Mouse (Mus musculus): ENCODE data around the gene Efna1. TPM values are rescaled to one million over a fixed set of nuclear protein-coding genes. Genes with fewer than 3 reads are reported as not detected.
A peak's percentile ranks its signal among the peaks of the same experiment; 100 is the strongest.

The Efna1 gene
- polyA plus RNA-seq, 1 experiment from 2014 or later: 86.7 TPM

- Histone ChIP-seq H3K9me3 (ENCODE audit: low read length) (no peaks in the 10 kb centered on the region), H3K9ac (replicated peaks; ENCODE audit: low read length) (no peak overlapping the region), H3K36me3 (ENCODE audit: insufficient read depth, low read length) (peaks cover 10% of the 10 kb centered on the region; the same call in 1 of the 2 replicates), H3K4me3 (ENCODE audit: low read length) (no peak overlapping the region), H3K27me3 (ENCODE audit: insufficient read depth, low read length) (no peaks in the 10 kb centered on the region), H3K4me2 (replicated peaks; ENCODE audit: low read depth, low read length) (no peak overlapping the region), H3K4me1 (ENCODE audit: insufficient read depth, low read length) (peaks cover 31% of the 10 kb centered on the region), H3K27ac (ENCODE audit: low read length) (peak overlapping the region; percentile 52; the same call in 1 of the 2 replicates)
- 0 out of 2 replicates have a peak, but pooled peaks have one; percentile 3 for ATAC-seq (ENCODE audit: low FRiP score, low TSS enrichment)
- 16% methylated on average over 7 of the region's 7 CpGs for WGBS
Measured at GRCm38 (mm10) chr3:89250435-89251040, 30.4 kb downstream of the Efna1 start.

- peak overlapping the region; percentile 89 for H3K4me3 ChIP-seq (ENCODE audit: low read length)
- peaks cover 59% of the 10 kb centered on the region for H3K4me1 ChIP-seq (ENCODE audit: insufficient read depth, low read length)
- no peak overlapping the region for H3K27ac ChIP-seq (ENCODE audit: low read length)
- peak overlapping the region; percentile 86 for H3K9ac ChIP-seq (replicated peaks; ENCODE audit: low read length)
- WGBS: 75% methylated on average over 4 of the region's 4 CpGs
- ATAC-seq (ENCODE audit: low FRiP score, low TSS enrichment): no peak
- H3K4me2 ChIP-seq (replicated peaks; ENCODE audit: low read depth, low read length): peak overlapping the region; percentile 92
- H3K36me3 ChIP-seq (ENCODE audit: insufficient read depth, low read length): peaks cover 10% of the 10 kb centered on the region; the same call in 1 of the 2 replicates
- H3K27me3 ChIP-seq (ENCODE audit: insufficient read depth, low read length): peaks cover 7% of the 10 kb centered on the region; the same call in 1 of the 2 replicates
- no peaks in the 10 kb centered on the region for H3K9me3 ChIP-seq (ENCODE audit: low read length)
Measured at GRCm38 (mm10) chr3:89247466-89247865, 33.5 kb downstream of the Efna1 start.

DNA sequence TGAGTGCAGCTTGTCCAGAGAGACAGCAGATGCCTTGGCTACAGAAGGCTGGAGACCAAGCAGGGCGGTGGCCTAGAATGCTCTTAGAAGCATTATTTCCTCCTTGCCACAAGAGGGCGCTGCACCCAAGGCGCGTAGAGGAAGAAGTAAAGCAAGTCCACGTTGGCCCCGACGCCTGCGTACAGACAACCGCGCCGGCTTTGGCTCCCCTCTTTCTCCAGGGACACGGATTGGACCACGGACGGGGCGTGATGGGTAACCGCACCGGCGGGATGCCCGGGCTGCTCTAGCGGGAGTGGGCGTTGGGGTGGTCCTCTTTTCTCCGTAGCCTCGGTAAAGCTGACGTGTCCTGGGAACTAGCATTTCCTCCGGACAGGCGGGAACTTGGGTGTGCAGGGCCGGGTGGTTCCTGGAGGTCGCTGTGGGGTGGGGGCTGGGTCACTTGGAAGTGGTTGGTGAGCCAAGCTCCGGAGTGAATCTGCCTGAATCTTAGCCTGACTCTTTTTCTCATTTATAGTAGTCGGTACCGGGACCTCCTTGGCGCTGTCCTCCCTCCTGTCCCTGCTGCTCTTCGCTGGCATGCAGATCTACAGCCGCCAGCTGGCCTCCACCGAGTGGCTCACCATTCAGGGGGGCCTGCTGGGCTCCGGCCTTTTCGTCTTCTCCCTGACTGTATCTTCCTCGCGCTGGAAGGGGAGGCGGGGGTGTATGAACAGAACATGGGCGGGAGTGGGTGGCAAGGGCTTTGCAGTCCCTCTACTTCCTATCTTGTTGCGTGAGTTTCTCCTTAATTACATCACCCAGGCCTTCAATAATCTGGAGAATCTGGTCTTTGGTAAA, 34.5 kb downstream of the Efna1 start, which contains the start of gene Trim46:
Gene Trim46 (minus strand): TSS at position 49 of the 840 bp plus-strand sequence.
- WGBS: under 1% methylated on average over 42 of the region's 42 CpGs
- H3K4me1 ChIP-seq (ENCODE audit: insufficient read depth, low read length): peaks cover 53% of the 10 kb centered on the region
- H3K27ac ChIP-seq (ENCODE audit: low read length): peak within 1 kb of the TSS; percentile 84
- H3K36me3 ChIP-seq (ENCODE audit: insufficient read depth, low read length): peaks cover 10% of the 10 kb centered on the region; the same call in 1 of the 2 replicates
- peak; percentile 59 for ATAC-seq (ENCODE audit: low FRiP score, low TSS enrichment)
- peaks cover 7% of the 10 kb centered on the region; the same call in 1 of the 2 replicates for H3K27me3 ChIP-seq (ENCODE audit: insufficient read depth, low read length)
- peak within 1 kb of the TSS; percentile 89 for H3K4me3 ChIP-seq (ENCODE audit: low read length)
- H3K9ac ChIP-seq (replicated peaks; ENCODE audit: low read length): peak within 1 kb of the TSS; percentile 86
- no peaks in the 10 kb centered on the region for H3K9me3 ChIP-seq (ENCODE audit: low read length)
- peak within 1 kb of the TSS; percentile 92 for H3K4me2 ChIP-seq (replicated peaks; ENCODE audit: low read depth, low read length)

GRCm38 (mm10) chr3:89245688-89246171, 35.2 kb downstream of the Efna1 start, which contains the start of gene Krtcap2:
Krtcap2 (plus strand) TSS chr3:89245966.
- peak within 1 kb of the TSS; percentile 92 for H3K4me2 ChIP-seq (replicated peaks; ENCODE audit: low read depth, low read length)
- no peaks in the 10 kb centered on the region for H3K9me3 ChIP-seq (ENCODE audit: low read length)
- H3K36me3 ChIP-seq (ENCODE audit: insufficient read depth, low read length): peaks cover 10% of the 10 kb centered on the region; the same call in 1 of the 2 replicates
- 3% methylated on average over 20 of the region's 20 CpGs for WGBS
- H3K4me1 ChIP-seq (ENCODE audit: insufficient read depth, low read length): peaks cover 47% of the 10 kb centered on the region
- peaks cover 7% of the 10 kb centered on the region; the same call in 1 of the 2 replicates for H3K27me3 ChIP-seq (ENCODE audit: insufficient read depth, low read length)
- H3K4me3 ChIP-seq (ENCODE audit: low read length): peak within 1 kb of the TSS; percentile 89
- ATAC-seq (ENCODE audit: low FRiP score, low TSS enrichment): 0 out of 2 replicates have a peak, but pooled peaks have one; percentile 3
- peak within 1 kb of the TSS; percentile 84 for H3K27ac ChIP-seq (ENCODE audit: low read length)
- peak within 1 kb of the TSS; percentile 86 for H3K9ac ChIP-seq (replicated peaks; ENCODE audit: low read length)

GRCm38 (mm10) chr3:89244982-89245687, 35.8 kb downstream of the Efna1 start:
- 0 out of 2 replicates have a peak, but pooled peaks have one; percentile 5 for ATAC-seq (ENCODE audit: low FRiP score, low TSS enrichment)
- peaks cover 10% of the 10 kb centered on the region; the same call in 1 of the 2 replicates for H3K36me3 ChIP-seq (ENCODE audit: insufficient read depth, low read length)
- no peaks in the 10 kb centered on the region for H3K9me3 ChIP-seq (ENCODE audit: low read length)
- peaks cover 43% of the 10 kb centered on the region for H3K4me1 ChIP-seq (ENCODE audit: insufficient read depth, low read length)
- H3K4me2 ChIP-seq (replicated peaks; ENCODE audit: low read depth, low read length): peak overlapping the region; percentile 92
- H3K4me3 ChIP-seq (ENCODE audit: low read length): peak overlapping the region; percentile 89
- peaks cover 7% of the 10 kb centered on the region; the same call in 1 of the 2 replicates for H3K27me3 ChIP-seq (ENCODE audit: insufficient read depth, low read length)
- WGBS: under 1% methylated on average over 23 of the region's 26 CpGs
- H3K9ac ChIP-seq (replicated peaks; ENCODE audit: low read length): peak overlapping the region; percentile 65
- H3K27ac ChIP-seq (ENCODE audit: low read length): peak overlapping the region; percentile 65; the same call in 1 of the 2 replicates

GRCm38 (mm10) chr3:89244158-89244981, 36.6 kb downstream of the Efna1 start:
- H3K27ac ChIP-seq (ENCODE audit: low read length): peak overlapping the region; percentile 65
- H3K9ac ChIP-seq (replicated peaks; ENCODE audit: low read length): peak overlapping the region; percentile 65
- H3K4me1 ChIP-seq (ENCODE audit: insufficient read depth, low read length): peaks cover 43% of the 10 kb centered on the region
- H3K4me3 ChIP-seq (ENCODE audit: low read length): peak overlapping the region; percentile 89
- peaks cover 7% of the 10 kb centered on the region; the same call in 1 of the 2 replicates for H3K27me3 ChIP-seq (ENCODE audit: insufficient read depth, low read length)
- H3K36me3 ChIP-seq (ENCODE audit: insufficient read depth, low read length): peaks cover 7% of the 10 kb centered on the region; the same call in 1 of the 2 replicates
- ATAC-seq (ENCODE audit: low FRiP score, low TSS enrichment): peak; percentile 6; the same call in 1 of the 2 replicates
- peak overlapping the region; percentile 92 for H3K4me2 ChIP-seq (replicated peaks; ENCODE audit: low read depth, low read length)
- 10% methylated on average over 25 of the region's 25 CpGs for WGBS
- H3K9me3 ChIP-seq (ENCODE audit: low read length): no peaks in the 10 kb centered on the region

- 0 out of 2 replicates have a peak overlapping the region, but pooled peaks have one; percentile 26 for H3K9ac ChIP-seq (replicated peaks; ENCODE audit: low read length)
Measured at GRCm38 (mm10) chr3:89243609-89244008, 37.3 kb downstream of the Efna1 start.

GRCm38 (mm10) chr3:89242331-89242895, 38.5 kb downstream of the Efna1 start:
- Histone ChIP-seq H3K4me1 (ENCODE audit: insufficient read depth, low read length) (peaks cover 48% of the 10 kb centered on the region), H3K27ac (ENCODE audit: low read length) (no peak overlapping the region), H3K4me3 (ENCODE audit: low read length) (no peak overlapping the region), H3K9me3 (ENCODE audit: low read length) (no peaks in the 10 kb centered on the region), H3K27me3 (ENCODE audit: insufficient read depth, low read length) (peaks cover 7% of the 10 kb centered on the region; the same call in 1 of the 2 replicates), H3K36me3 (ENCODE audit: insufficient read depth, low read length) (0 out of 2 replicates have a peak, but pooled peaks cover 3% of the 10 kb centered on the region), H3K4me2 (replicated peaks; ENCODE audit: low read depth, low read length) (no peak overlapping the region), H3K9ac (replicated peaks; ENCODE audit: low read length) (no peak overlapping the region)
- ATAC-seq (ENCODE audit: low FRiP score, low TSS enrichment): no peak
- whole genome bisulfite sequencing: 72% methylated on average over 9 of the region's 9 CpGs

More at GRCm38 (mm10) chr3:89243609-89244008, 37.3 kb downstream of the Efna1 start:
- H3K36me3 ChIP-seq (ENCODE audit: insufficient read depth, low read length): 0 out of 2 replicates have a peak, but pooled peaks cover 2% of the 10 kb centered on the region
- H3K4me3 ChIP-seq (ENCODE audit: low read length): peak overlapping the region; percentile 89
- peak overlapping the region; percentile 92 for H3K4me2 ChIP-seq (replicated peaks; ENCODE audit: low read depth, low read length)
- peaks cover 7% of the 10 kb centered on the region; the same call in 1 of the 2 replicates for H3K27me3 ChIP-seq (ENCODE audit: insufficient read depth, low read length)
- WGBS: 12% methylated on average over 14 of the region's 14 CpGs
- peak; percentile 59 for ATAC-seq (ENCODE audit: low FRiP score, low TSS enrichment)
- peaks cover 43% of the 10 kb centered on the region for H3K4me1 ChIP-seq (ENCODE audit: insufficient read depth, low read length)
- no peaks in the 10 kb centered on the region for H3K9me3 ChIP-seq (ENCODE audit: low read length)
- peak overlapping the region; percentile 43; the same call in 1 of the 2 replicates for H3K27ac ChIP-seq (ENCODE audit: low read length)

All from kidney, embryonic 16.5 days (tissue).